Mouse (Mus musculus): ENCODE results near the gene Aatk. TPM values are rescaled to one million over a fixed set of nuclear protein-coding genes. Genes with fewer than 3 reads are reported as not detected.

The Aatk gene
- total RNA-seq, 2 experiments from 2014 or later: 193 to 203 TPM

DNA sequence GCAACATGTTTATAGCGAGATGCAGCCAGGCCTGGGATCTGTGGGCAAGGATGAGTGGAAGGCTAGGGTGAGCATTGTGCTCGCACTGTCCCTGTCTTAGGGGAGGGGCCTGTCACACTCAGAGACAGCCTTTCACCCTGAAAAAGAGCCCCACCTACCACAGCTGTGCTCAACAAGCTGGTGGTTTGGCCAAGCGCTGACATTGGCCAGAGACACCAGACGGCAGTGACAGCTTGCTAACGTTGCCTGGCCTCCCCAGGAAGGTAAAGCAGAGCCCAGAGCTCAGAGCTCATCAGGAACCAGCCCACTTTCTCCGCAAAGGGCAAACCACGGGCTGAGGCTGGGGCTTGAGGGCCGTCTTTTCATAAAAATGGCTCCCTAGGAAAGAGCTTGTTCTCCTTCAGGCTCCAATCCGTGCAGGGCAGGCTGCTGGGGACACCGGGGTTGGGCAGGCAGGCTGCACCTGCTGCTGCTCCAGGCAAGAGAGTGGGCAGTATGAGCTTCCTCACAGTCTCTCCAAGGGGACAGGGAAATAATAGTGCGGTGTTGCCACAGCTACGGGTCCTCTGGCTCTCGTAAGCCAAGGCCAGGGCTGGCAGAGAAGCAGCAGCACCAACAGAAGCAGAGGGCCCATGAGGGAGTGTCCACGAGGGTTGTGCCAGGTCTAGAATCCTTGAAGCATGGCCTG is 4.3 kb upstream of the Aatk start:
- DNase-seq (ENCODE audit: extremely low spot score in 1 of 2, low spot score in 2 of 2): no peak
- no peak for TF ChIP-seq CTCF (IDR thresholded peaks at IDR 0.05)
- no peak overlapping the region for H3K4me3 ChIP-seq
- peak overlapping the region; percentile 36 for H3K27ac ChIP-seq
- intact Hi-C loops (cut with DNase I): no loop called here

DNA sequence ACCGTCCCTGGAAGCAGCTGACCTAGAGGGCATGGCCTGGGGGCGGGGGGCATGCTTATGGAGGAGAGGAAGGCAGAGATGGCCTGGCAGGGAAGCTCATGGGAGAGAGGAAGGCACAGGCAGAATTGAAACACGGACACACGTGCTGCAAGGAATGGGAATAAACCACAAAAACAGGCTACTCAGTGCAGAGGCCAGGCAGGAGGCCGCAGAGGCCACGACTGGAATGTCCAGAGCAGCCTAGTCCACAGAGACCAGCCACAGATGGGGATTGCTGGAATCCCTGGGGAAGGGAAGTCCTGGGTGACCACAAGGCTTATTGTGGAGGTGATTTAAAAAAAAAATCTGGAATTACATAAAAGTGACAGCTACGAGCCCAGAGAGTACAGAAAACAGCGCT is 2.1 kb upstream of the Aatk start:
- intact Hi-C loops (cut with DNase I): no loop called here
- H3K4me3 ChIP-seq: no peak overlapping the region
- no peak for DNase-seq (ENCODE audit: extremely low spot score in 1 of 2, low spot score in 2 of 2)
- TF ChIP-seq CTCF (IDR thresholded peaks at IDR 0.05): no peak
- peak overlapping the region; percentile 96 for H3K27ac ChIP-seq

DNA sequence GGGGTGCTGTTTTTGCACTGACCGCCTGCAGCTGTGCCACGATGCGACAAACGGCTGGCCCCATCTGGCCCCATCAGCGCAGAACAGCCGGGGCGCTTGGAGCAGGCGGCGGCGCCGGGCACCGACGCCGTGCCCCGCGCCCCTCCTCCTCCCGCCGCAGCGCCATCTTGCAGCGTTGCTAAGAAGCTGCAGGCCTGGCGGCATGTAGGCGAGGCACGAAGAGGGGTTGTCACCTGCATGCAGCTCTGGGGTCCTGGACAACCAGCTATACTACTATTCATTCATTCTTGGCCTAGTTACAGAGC is 1.2 kb upstream of the Aatk start:
- TF ChIP-seq CTCF (IDR thresholded peaks at IDR 0.05): peak; percentile 44
- intact Hi-C loops (cut with DNase I): no loop called here
- peak overlapping the region; percentile 96 for H3K27ac ChIP-seq
- peak overlapping the region; percentile 92 for H3K4me3 ChIP-seq
- DNase-seq (ENCODE audit: extremely low spot score in 1 of 2, low spot score in 2 of 2): peak; percentile 66 to 70

DNA sequence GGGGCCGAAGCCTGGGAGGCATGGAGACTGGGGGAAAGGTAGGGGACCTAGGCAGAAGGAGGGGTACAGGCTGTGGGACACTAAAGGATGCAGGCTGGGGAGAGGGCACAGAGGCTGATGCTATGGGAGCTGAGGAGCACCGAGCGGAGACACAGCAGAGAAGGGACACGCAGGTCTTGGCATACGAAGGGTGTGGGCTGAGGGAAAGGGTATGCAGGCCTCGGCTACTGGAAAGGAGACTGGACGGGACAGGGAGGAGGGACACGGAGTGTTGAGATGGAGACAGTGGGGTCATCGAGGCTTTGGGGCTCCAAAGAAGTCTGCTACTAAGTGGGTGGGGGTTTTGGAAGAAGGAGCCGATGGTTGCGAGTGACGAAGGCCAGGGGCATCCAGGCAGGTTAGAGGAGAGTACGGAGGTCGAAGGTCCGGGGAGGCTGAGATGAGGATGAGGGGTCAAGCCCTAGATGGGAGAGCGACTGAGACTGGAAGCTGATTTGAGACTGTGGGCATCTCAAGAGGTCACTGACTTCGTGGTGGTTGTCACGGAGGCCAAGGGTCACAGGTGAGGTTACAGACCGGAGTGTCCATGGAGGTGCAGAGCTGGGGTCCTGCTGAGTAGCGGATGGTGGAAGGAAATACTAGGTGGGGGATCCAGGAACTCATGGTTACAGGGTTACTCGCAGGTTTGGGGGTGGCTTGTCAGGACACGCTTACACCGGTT is 724 bp upstream of the Aatk start:
- H3K27ac ChIP-seq: peak overlapping the region; percentile 96
- DNase-seq (ENCODE audit: extremely low spot score in 1 of 2, low spot score in 2 of 2): peak in 1 of 2 experiments; percentile 49
- H3K4me3 ChIP-seq: peak overlapping the region; percentile 92
- TF ChIP-seq CTCF (IDR thresholded peaks at IDR 0.05): no peak
- intact Hi-C loops (cut with DNase I): loop anchor here (2.0 kb wide), 1 partner anchor 35 kb away; no protein-coding TSS in a partner anchor

DNA sequence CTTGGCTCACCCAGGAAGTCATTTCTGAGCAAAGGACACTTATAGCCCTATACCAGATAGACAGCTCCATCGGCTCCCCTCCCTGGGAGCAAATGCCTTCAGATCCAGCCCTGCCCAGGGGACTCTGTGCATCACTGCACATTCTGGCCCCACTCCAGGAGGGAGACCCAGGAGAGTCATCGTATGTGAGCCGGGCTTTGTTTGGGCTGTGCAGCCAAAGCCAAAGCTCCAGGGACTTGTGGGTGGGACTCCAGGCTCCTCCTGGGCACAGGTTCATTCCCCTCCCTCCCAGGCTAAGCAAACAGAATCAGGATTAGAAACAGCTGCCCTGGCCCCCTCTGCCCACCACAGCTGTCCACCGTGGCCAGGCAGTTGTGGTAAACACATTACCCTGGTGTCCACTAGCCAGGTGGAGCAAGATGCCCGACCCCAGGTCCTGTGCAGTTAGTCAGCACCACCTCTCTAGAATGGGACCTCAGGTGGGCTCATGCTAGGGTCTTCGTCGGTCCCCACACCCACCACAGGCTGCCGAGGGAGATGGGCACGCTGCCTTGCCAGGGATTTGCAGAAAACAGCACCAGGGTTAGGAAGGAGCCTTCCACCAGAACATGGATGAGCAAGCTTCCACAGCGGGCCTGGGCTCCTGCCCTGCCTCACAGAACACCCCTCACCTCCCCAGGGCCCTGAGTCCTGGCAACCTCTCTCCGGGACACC is 971 bp downstream of the Aatk start:
- no peak for TF ChIP-seq CTCF (IDR thresholded peaks at IDR 0.05)
- Histone ChIP-seq H3K4me3 (peak overlapping the region; percentile 92), H3K27ac (peak overlapping the region; percentile 96)
- intact Hi-C loops (cut with DNase I): loop anchor here (2.0 kb wide), 1 partner anchor 33 kb away; no protein-coding TSS in a partner anchor
- peak in 1 of 2 experiments; percentile 45 for DNase-seq (ENCODE audit: extremely low spot score in 1 of 2, low spot score in 2 of 2)

DNA sequence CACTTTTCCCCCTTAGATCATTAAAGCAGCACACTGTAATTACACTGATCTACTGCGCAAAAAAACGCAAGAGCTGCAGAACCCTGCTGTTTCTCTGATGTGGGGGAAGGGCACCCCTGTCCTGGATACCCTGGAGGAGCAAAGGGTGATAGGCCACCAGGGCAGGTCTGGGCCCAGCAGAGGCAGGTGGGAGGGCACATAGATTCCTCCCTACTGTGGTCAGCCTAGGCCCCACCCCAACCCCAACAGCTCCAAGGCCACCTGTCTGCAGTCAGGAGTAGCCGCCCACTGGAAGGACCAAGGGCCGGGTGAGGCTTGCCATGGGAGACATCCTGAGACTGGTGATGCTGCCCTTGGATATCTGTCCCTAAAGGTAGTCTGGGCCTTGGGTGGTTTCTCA is 1.6 kb downstream of the Aatk start:
- no peak for TF ChIP-seq CTCF (IDR thresholded peaks at IDR 0.05)
- DNase-seq (ENCODE audit: extremely low spot score in 1 of 2, low spot score in 2 of 2): no peak
- peak overlapping the region; percentile 96 for H3K27ac ChIP-seq
- H3K4me3 ChIP-seq: peak overlapping the region; percentile 92
- intact Hi-C loops (cut with DNase I): no loop called here

DNA sequence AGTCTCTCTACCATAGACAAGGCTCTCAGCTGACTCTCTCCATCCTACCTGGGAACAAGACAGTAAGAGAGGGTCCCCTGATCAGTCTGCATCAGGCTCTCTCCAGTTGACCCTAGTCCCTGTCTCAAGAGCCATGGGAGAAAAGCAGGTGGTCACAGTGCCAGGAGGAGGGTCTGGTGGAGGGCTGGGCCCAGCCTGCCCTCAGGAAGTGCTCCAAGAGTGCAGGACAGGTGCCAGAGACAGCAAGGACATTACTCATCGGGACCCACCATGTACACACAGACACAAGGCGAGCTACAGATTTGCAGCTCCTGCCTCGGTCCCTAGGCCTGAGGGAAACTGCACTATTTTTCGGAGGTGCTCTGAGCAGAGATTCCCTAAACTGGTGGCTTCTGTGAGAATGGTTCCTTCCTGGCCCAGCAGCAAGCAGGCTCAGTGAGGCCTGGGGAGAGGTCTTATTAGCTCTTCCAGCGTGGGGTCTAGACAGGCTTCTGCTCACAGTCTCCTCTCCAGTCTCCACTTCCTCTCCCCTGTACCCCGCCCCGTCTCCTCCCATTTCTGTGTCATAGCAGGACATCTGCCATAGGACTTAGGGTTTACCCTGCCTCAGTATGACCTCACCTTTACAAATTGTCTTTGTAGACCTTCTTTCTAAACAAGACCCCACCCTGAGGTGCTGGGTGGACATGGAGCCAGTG is 4.7 kb downstream of the Aatk start:
- TF ChIP-seq CTCF (IDR thresholded peaks at IDR 0.05): no peak
- intact Hi-C loops (cut with DNase I): no loop called here
- DNase-seq (ENCODE audit: extremely low spot score in 1 of 2, low spot score in 2 of 2): no peak
- H3K27ac ChIP-seq: peak overlapping the region; percentile 86
- no peak overlapping the region; the same call in 1 of the 2 replicates for H3K4me3 ChIP-seq

DNA sequence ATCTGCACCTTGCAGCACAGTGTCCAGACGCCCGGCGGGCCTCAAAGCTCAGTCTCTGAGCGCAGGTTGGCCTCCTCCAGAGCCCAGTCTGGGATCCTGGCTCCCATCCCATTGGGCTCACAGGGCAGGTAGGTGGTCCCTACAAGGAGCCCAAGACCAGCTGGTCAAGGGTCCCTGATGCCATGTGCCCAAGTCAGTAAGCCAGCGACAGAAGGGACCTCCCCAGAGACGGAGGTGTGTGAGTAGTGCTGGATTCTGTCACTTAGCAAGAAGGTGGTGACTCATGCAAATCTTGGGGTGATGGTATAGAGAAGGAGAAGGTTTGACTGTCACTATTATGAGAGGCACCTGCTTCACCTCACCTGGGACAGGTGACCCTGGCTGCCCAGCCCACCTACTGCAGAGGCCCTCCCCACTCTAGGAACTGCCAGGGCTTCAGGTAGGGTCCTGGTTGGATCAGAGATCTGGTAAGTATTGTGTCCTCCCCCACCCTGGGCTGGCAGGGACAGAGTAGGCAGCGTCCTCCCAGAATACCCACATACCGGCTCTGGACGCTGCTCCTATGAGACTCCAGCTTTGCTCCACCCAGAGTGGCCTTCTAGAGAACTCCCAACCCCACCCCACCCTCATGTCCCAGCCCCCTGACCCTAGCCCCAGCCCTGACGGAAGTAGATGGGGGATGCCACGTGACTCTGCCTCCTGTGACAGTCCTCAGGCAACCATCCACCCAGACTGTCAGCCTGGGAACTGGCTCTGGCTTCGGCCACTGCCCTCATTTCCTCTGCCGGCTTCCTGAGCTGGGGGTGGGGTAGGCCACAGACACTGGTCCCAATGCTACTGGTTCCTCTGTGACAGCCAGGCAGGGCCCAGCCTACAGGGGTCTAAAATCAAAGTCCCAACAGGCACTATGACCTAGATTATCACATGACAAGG is 5.5 kb downstream of the Aatk start:
- TF ChIP-seq CTCF (IDR thresholded peaks at IDR 0.05): no peak
- Histone ChIP-seq H3K27ac (peak overlapping the region; percentile 86), H3K4me3 (peak overlapping the region; percentile 11; the same call in 1 of the 2 replicates)
- intact Hi-C loops (cut with DNase I): no loop called here
- peak in 1 of 2 experiments; percentile 58 for DNase-seq (ENCODE audit: extremely low spot score in 1 of 2, low spot score in 2 of 2)

DNA sequence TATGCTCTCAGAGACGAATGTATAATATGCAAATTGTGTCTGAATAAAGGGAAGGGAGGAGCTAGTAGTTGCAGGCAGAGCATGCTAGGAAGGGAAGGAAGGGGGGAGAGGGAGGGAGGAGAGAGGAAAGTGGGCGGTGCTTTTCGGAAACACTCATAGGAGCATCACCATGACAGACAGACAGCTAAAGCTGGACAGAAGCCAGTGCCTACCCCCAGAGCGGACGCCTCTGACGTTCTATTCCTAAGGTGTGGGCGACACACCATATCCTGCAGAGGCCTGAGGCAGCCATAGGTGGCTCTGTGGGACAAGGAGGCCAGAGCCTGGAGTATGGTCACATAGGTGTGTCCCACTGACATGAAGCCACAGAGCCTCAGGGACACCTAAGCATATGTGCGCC is 6.5 kb downstream of the Aatk start:
- peak; percentile 59 to 61 for DNase-seq (ENCODE audit: extremely low spot score in 1 of 2, low spot score in 2 of 2)
- intact Hi-C loops (cut with DNase I): no loop called here
- no peak; the same call in 1 of the 2 replicates for TF ChIP-seq CTCF (IDR thresholded peaks at IDR 0.05)
- 0 out of 2 replicates have a peak overlapping the region, but pooled peaks have one; percentile 5 for H3K4me3 ChIP-seq
- H3K27ac ChIP-seq: peak overlapping the region; percentile 86

DNA sequence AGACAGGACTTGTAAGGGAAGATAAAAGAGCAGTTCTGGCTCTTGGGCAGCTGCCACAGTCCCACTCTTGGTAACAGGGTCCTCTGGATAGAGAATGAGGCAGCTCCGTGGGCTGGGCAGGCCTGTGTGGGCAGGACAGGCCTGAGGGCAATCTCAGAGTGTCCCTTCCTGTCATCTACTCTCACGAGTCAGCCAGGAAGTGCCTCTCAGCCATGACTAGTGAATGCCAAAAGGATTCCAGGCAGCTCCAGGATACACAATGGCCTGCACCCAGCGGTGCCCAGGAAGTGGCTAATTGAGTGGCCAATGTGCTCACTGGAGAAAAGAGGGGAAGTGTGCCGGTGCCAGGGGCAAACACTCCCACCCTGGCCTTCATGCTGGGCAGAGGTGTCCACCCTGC is 7.4 kb downstream of the Aatk start:
- intact Hi-C loops (cut with DNase I): no loop called here
- no peak for TF ChIP-seq CTCF (IDR thresholded peaks at IDR 0.05)
- Histone ChIP-seq H3K4me3 (no peak overlapping the region), H3K27ac (peak overlapping the region; percentile 86)
- DNase-seq (ENCODE audit: extremely low spot score in 1 of 2, low spot score in 2 of 2): no peak

DNA sequence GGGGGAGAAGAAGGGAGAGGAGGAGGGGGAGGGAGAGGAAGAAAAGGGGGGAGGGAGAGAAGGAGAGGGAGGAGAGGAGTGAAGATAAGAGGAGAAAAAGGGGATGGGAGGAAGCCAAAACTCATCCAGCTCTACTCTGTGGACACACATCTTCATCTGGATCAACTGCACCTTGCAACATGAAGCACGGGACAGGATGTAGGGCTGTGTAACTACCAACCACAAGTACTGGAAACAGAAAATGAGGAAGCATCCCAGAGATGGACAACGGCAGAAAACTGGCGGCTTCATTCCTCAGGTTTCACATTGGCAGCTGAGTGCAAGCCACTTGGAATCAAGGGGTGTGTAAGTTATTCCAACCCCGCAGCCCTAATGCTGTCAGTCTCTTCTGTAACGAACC is 12.2 kb downstream of the Aatk start:
- intact Hi-C loops (cut with DNase I): no loop called here
- no peak for DNase-seq (ENCODE audit: extremely low spot score in 1 of 2, low spot score in 2 of 2)
- Histone ChIP-seq H3K4me3 (no peak overlapping the region), H3K27ac (no peak overlapping the region)
- no peak for TF ChIP-seq CTCF (IDR thresholded peaks at IDR 0.05)
